Mouse (Mus musculus) hindbrain, embryonic 16.5 days (tissue): ENCODE results near the gene Gm28230. TPM values are rescaled to one million over a fixed set of nuclear protein-coding genes. Genes with fewer than 3 reads are reported as not detected.

Experiments used
- ATAC-seq: fragments of 200-750 bp; cut with Nextera tagmentation; 2 replicates; pipeline ENCODE4 v1.8.0; 2017; ENCODE audit warnings: moderate TSS enrichment, moderate library complexity
- H3K27ac ChIP-seq: fragments of 300-500 bp; sonication (generic); 2 replicates; pipeline ENCODE4 v1.5.1; 2014; ENCODE audit warnings: low read depth, mild to moderate bottlenecking, control low read depth, low read length, moderate library complexity
- H3K27me3 ChIP-seq: fragments of 300-500 bp; sonication (generic); replicated peaks from 2 replicates; pipeline ENCODE4 v1.6.1; 2014; ENCODE audit warnings: low read length; ENCODE audit not compliant: control insufficient read depth, insufficient read depth
- H3K36me3 ChIP-seq: fragments of 300-500 bp; sonication (generic); 2 replicates; pipeline ENCODE4 v1.6.1; 2014; ENCODE audit warnings: mild to moderate bottlenecking, low read length, moderate library complexity, mixed read lengths; ENCODE audit not compliant: control insufficient read depth, insufficient read depth
- H3K4me1 ChIP-seq: fragments of 300-500 bp; sonication (generic); 2 replicates; pipeline ENCODE4 v1.6.1; 2014; ENCODE audit warnings: low read depth, low read length; ENCODE audit not compliant: control insufficient read depth, insufficient read depth
- H3K4me2 ChIP-seq: fragments of 300-500 bp; sonication (generic); 2 replicates; pipeline ENCODE4 v1.6.1; 2014; ENCODE audit warnings: mild to moderate bottlenecking, low read length, control low read depth, moderate library complexity
- H3K4me3 ChIP-seq: fragments of 300-500 bp; sonication (generic); 2 replicates; pipeline ENCODE4 v1.5.1; 2014; ENCODE audit warnings: mild to moderate bottlenecking, low read length, control low read depth, moderate library complexity
- H3K9ac ChIP-seq: fragments of 300-500 bp; sonication (generic); 2 replicates; pipeline ENCODE4 v1.6.1; 2014; ENCODE audit warnings: low read depth, mild to moderate bottlenecking, control low read depth, low read length, moderate library complexity
- H3K9me3 ChIP-seq: fragments of 300-500 bp; sonication (generic); 2 replicates; pipeline ENCODE4 v1.6.1; 2014; ENCODE audit warnings: mild to moderate bottlenecking, low read length, moderate library complexity; ENCODE audit not compliant: control insufficient read depth
- WGBS: fragments of 180-500 bp; shearing (Covaris S2); extraction: QIAGEN DNeasy Blood & Tissue Kit; methylation state at CpG from one replicate; pipeline ENCODE4 v1.1.7; 2014; 5-methylcytosine and 5-hydroxymethylcytosine counted together
- polyA plus RNA-seq: library from polyadenylated mRNA; unstranded; fragments of >200 nt; fragmentation: Nextera tagmentation; extraction: Ambion mirVana; gene quantifications from 2 replicates; pipeline ENCODE4 v1.2.1, GENCODE M21; 2015

Gm28230 gene
- polyA plus RNA-seq, 1 experiment from 2014 or later = 0.45 TPM

DNA sequence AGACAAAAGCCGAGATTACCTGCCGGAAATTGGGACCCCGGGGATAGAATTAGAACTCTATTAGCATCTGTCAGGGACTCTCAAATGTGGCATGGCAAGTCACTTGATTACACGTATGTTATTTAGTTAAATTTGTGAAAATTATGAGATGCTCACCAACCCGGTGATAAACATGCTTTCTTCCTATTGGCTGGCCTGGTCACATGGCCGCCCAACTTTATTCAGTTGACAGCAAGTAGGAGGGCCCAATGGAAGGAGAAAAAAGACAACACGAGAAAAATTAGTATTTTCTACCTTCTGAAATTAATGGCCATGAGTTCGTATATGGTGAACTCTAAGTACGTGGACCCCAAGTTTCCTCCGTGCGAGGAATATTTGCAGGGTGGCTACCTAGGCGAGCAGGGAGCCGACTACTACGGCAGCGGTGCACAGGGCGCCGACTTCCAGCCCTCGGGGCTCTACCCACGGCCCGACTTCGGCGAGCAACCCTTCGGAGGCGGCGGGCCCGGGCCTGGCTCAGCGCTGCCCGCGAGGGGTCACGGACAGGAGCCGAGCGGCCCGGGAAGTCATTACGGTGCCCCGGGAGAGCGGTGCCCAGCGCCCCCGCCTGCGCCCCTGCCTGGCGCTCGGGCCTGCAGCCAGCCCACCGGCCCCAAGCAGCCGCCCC is 578 bp downstream of the Gm28230 start:
- Histone ChIP-seq H3K9ac (peak overlapping the region; percentile 53), H3K27me3 (peaks cover 47% of the 10 kb centered on the region), H3K27ac (peak overlapping the region; percentile 81), H3K4me2 (peak overlapping the region; percentile 50), H3K36me3 (no peaks in the 10 kb centered on the region), H3K9me3 (no peaks in the 10 kb centered on the region), H3K4me1 (peaks cover 2% of the 10 kb centered on the region), H3K4me3 (peak overlapping the region; percentile 49)
- peak; percentile 57; the same call in 1 of the 2 replicates for ATAC-seq
- 1% methylated on average over 39 of the region's 43 CpGs for WGBS

DNA sequence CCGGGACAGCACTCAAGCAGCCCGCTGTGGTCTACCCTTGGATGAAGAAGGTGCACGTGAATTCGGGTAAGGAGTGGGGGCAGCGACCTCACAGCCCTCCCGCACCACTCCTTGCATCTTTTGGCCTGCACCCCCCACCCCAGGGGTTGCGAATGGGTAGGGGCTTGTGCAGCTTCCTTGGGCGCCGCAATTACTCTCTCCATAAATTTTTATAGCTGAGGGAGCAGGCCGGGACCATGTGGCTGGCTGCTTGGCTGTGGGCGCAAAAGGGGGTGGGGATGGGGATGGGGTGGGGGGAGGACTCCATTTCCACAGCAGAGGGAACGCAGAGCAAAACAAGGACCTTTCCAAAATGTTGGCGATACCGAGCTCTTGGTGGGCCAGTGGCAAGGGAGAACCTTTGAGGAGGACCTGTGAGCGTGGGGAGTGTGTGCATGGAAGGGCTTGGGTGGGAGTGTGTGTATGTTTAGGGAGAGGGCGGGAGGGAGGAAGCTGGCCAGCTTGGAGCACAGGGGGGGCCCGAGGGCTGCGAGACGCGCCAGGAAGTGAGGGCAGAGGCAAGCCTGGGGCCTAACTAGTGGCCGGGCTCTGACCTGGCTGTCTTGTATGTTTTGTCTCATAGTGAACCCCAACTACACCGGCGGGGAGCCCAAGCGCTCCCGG is 1.2 kb downstream of the Gm28230 start:
- WGBS = 4% methylated on average over 24 of the region's 25 CpGs
- H3K9ac ChIP-seq = peak overlapping the region; percentile 53
- ATAC-seq = peak; percentile 19; the same call in 1 of the 2 replicates
- H3K9me3 ChIP-seq = no peaks in the 10 kb centered on the region
- H3K36me3 ChIP-seq = no peaks in the 10 kb centered on the region
- peak overlapping the region; percentile 49 for H3K4me3 ChIP-seq
- peaks cover 2% of the 10 kb centered on the region for H3K4me1 ChIP-seq
- peaks cover 44% of the 10 kb centered on the region for H3K27me3 ChIP-seq
- H3K4me2 ChIP-seq = peak overlapping the region; percentile 50
- H3K27ac ChIP-seq = peak overlapping the region; percentile 81

GRCm38 (mm10) chr2:74728303-74728680 is 1.8 kb downstream of the Gm28230 start:
- H3K4me1 ChIP-seq = peaks cover 2% of the 10 kb centered on the region
- peak overlapping the region; percentile 50 for H3K4me2 ChIP-seq
- no peaks in the 10 kb centered on the region for H3K36me3 ChIP-seq

DNA sequence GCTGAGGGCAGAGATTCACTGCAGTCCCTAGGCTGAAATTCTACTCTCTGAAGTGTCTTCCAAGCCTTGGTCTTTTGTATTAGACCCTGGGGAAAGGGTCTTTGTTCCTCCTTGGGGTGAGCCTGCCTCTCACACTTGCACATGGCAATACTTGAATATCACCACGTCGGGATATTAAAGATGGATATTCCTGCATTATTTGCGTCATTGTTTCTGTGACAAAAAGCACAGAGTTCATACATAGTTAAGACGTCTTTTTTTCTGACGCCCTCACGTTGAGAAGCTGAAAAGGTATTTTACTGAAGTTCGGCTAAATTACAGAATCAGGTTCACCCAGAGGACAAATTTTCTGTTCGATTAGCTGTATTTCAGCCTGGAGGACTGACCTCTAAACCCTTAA is 3.8 kb downstream of the Gm28230 start:
- peaks cover 29% of the 10 kb centered on the region for H3K27me3 ChIP-seq
- peak overlapping the region; percentile 67 for H3K4me2 ChIP-seq

More at GRCm38 (mm10) chr2:74728303-74728680, 1.8 kb downstream of the Gm28230 start:
- peak overlapping the region; percentile 68 for H3K27ac ChIP-seq
- H3K4me3 ChIP-seq = peak overlapping the region; percentile 49
- WGBS = 12% methylated on average over 13 of the region's 13 CpGs
- H3K27me3 ChIP-seq = peaks cover 39% of the 10 kb centered on the region
- H3K9me3 ChIP-seq = no peaks in the 10 kb centered on the region
- no peak for ATAC-seq
- H3K9ac ChIP-seq = peak overlapping the region; percentile 53

GRCm38 (mm10) chr2:74731055-74731454 is 4.5 kb downstream of the Gm28230 start:
- Histone ChIP-seq H3K27me3 (peaks cover 35% of the 10 kb centered on the region), H3K9me3 (no peaks in the 10 kb centered on the region), H3K4me2 (peak overlapping the region; percentile 67), H3K4me1 (peaks cover 2% of the 10 kb centered on the region), H3K4me3 (peak overlapping the region; percentile 17; the same call in 1 of the 2 replicates), H3K9ac (no peak overlapping the region), H3K27ac (peak overlapping the region; percentile 9), H3K36me3 (no peaks in the 10 kb centered on the region)
- ATAC-seq = no peak

More for the DNA sequence above, 3.8 kb downstream of the Gm28230 start:
- Histone ChIP-seq H3K4me1 (peaks cover 2% of the 10 kb centered on the region), H3K4me3 (no peak overlapping the region; the same call in 1 of the 2 replicates), H3K9ac (0 out of 2 replicates have a peak overlapping the region, but pooled peaks have one; percentile 4), H3K9me3 (no peaks in the 10 kb centered on the region), H3K27ac (no peak overlapping the region; the same call in 1 of the 2 replicates), H3K36me3 (no peaks in the 10 kb centered on the region)
- no peak for ATAC-seq
- 7% methylated on average over 8 of the region's 8 CpGs for WGBS

DNA sequence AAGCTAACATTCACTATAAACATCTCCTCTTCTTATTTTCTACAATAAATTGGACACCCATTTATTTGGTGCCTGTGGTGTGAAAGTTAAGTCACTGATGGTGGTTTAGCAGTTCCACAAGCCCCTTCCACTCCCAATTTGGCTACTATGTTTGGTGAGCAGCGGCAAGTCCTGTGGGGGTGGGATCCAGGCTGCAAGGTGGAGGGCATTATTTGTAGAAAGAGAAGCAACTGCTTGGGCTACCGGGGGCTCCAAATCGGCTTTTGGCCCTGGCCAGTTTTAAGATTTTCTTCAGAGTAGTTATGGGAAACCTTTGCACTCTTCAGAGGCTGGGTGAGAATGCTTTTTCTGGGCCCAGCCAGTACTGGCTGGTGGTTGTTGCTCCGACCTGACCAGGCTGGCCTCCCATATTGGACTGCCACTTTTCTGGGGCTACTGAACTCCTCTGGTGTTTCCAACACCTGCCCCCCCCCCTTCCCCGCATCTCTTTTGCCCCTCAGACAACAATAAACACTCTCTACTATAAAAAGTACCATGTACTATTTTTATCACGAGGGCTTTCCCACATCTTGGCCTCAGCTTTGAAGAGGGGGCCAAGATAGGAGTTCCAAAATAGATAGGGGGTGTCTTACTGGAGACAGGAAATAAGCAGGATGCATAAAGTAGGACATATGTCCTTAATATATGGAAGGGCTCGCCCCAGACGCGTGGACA is 5.4 kb downstream of the Gm28230 start:
- peak overlapping the region; percentile 63 for H3K9ac ChIP-seq
- H3K9me3 ChIP-seq = no peaks in the 10 kb centered on the region
- no peak for ATAC-seq
- H3K4me3 ChIP-seq = peak overlapping the region; percentile 42
- H3K27ac ChIP-seq = peak overlapping the region; percentile 83
- 7% methylated on average over 9 of the region's 9 CpGs for WGBS
- H3K4me2 ChIP-seq = peak overlapping the region; percentile 67
- no peaks in the 10 kb centered on the region for H3K36me3 ChIP-seq
- no peaks in the 10 kb centered on the region; the same call in 1 of the 2 replicates for H3K4me1 ChIP-seq
- H3K27me3 ChIP-seq = peaks cover 33% of the 10 kb centered on the region

DNA sequence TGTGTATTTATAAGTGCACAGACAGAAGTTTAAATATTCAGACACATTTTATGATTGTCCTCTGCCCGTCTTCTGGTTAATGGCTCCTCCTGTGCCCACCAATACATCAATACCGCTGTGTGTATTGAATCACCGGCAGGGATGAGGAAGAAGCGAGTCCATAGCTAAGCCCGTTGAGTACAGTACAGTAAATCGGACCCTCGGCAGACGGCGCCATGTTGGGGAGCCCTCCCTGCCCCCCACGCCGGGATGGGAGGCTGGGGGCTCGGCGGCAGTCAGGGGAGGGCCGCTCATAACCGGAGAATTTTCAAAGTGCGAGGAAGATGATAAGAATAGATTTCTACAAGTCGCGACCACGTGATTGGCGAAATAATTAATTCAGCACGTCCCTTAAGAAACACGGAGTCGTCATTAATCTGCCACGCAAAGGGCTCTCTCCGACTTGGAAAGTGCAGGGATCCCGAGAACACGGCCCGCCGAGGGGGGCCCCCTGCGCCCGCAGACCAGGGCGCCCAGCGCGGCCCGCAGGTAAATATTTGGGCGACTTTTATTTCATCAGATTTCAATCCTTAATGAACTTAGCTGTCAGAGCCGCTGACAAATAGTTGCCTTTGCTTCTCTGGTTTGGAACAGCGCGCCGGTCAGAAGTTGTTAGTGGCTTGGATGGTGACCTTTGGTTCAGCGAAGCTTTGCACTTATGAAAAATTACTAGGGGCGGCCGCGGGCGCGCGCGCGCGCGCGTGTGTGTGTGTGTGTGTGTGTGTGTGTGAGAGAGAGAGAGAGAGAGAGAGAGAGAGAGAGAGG is 6.2 kb downstream of the Gm28230 start:
- WGBS = 2% methylated on average over 52 of the region's 52 CpGs
- Histone ChIP-seq H3K4me3 (peak overlapping the region; percentile 42), H3K4me1 (no peaks in the 10 kb centered on the region; the same call in 1 of the 2 replicates), H3K27me3 (peaks cover 33% of the 10 kb centered on the region), H3K9me3 (no peaks in the 10 kb centered on the region), H3K4me2 (peak overlapping the region; percentile 67), H3K27ac (peak overlapping the region; percentile 83), H3K36me3 (no peaks in the 10 kb centered on the region), H3K9ac (peak overlapping the region; percentile 63)
- ATAC-seq = no peak

- peak overlapping the region; percentile 42 for H3K4me3 ChIP-seq
- no peaks in the 10 kb centered on the region; the same call in 1 of the 2 replicates for H3K4me1 ChIP-seq
- no peak for ATAC-seq
- peaks cover 36% of the 10 kb centered on the region for H3K27me3 ChIP-seq
- H3K4me2 ChIP-seq = peak overlapping the region; percentile 67
- H3K27ac ChIP-seq = peak overlapping the region; percentile 83
- peak overlapping the region; percentile 63; the same call in 1 of the 2 replicates for H3K9ac ChIP-seq
- no peaks in the 10 kb centered on the region for H3K36me3 ChIP-seq
- H3K9me3 ChIP-seq = no peaks in the 10 kb centered on the region
- WGBS = under 1% methylated on average over 16 of the region's 16 CpGs
Measured at GRCm38 (mm10) chr2:74733317-74733661, 6.8 kb downstream of the Gm28230 start.
